Mouse (Mus musculus): ENCODE measurements around the gene Kcnrg.
"Not testable (repeated sequence)": the region's sequence is repeated elsewhere in the genome, so short reads cannot be mapped to it uniquely, and the experiment has no call there.

The Kcnrg gene

DNA sequence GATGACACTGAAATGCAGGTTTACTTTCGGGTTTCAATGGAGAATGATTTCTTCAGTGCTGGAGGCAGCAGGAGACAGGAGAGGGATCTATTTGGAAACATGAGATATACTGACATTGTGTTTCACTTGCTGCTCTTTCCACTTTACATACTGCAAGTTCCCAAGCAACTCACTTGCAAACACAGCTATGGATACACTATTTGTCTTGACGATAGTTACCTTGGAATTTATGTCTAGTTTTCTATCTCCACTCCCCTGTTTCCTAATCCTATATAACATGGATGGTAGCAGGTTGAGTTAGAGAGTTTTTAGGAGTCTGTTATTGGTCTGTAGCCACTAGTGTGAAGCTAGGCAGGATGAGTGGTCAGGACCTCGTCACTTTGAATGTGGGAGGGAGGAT, at the start of gene Kcnrg:
Gene Kcnrg (plus strand): TSS at position 301 of the 400 bp plus-strand sequence.
- no peak for DNase-seq (ENCODE audit: extremely low spot score)

GRCm38 (mm10) chr14:61558901-61559300, 48.4 kb upstream of the Kcnrg start:
- no peak for DNase-seq (ENCODE audit: extremely low spot score)

DNA sequence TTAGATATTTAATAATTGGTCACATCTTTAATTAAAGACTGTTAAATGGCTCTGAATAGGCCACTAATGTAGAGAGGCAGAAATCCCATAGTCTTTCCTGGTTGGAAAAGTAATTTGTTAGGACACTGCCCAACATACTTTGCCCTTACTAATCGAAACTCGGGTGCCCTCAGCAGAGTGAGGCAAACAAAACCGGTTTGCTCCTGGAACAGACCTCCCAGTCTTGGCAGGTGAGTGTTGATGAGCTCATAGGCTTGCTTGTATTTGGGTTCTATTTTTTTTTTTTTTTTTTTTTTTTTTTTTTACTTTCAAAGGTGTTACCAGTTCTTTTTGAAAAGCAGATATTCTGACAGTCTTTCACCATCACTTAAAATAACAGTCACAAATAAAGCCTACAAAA, 47.4 kb upstream of the Kcnrg start:
- no peak for DNase-seq (ENCODE audit: extremely low spot score)

GRCm38 (mm10) chr14:61566211-61566610, 41.0 kb upstream of the Kcnrg start:
- not testable (repeated sequence) for DNase-seq (ENCODE audit: extremely low spot score)

GRCm38 (mm10) chr14:61569344-61569743, 37.9 kb upstream of the Kcnrg start:
- DNase-seq (ENCODE audit: extremely low spot score), result no peak

DNA sequence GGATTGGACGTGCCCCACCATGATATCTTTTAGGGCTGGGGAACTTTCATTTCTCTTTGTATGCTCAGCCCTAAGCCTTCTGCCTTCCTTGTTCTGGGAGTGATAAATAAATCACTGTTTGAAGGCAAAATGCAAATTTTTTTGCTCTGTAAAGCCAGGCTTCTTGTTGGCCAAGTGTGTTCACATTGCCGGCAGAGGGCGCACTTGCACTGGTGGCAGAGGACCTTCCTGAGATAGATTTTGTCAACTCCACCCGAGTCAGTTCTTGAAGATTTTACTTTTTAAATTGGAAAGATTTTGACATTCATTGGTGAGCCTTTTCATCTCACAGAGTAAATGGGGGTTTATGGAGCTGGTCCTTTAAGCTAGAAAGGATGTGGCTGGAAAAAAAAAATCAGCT, 35.9 kb upstream of the Kcnrg start:
- peak; percentile 73 for DNase-seq (ENCODE audit: extremely low spot score)

- DNase-seq (ENCODE audit: extremely low spot score), result no peak
Measured at GRCm38 (mm10) chr14:61572131-61572530, 35.1 kb upstream of the Kcnrg start.

DNA sequence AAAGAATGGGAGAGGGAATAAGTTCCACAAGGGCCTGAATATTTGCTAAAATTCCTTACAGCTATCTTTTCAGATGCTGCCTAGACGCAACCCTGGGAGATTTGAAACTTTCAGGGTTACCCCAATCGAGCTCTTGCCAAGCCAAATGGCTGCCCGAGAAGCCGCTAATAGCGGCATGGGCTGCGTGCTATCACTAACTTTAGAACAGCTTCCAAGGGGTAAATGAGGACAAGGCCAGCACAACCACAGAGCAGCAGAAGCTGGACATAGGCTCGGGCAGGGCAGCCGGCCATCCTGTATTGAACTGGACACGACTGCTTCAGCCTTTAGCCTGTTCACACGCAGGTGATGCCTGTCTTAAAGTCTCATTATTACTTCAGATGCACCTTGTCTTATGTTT, 32.2 kb upstream of the Kcnrg start:
- DNase-seq (ENCODE audit: extremely low spot score), result no peak

DNA sequence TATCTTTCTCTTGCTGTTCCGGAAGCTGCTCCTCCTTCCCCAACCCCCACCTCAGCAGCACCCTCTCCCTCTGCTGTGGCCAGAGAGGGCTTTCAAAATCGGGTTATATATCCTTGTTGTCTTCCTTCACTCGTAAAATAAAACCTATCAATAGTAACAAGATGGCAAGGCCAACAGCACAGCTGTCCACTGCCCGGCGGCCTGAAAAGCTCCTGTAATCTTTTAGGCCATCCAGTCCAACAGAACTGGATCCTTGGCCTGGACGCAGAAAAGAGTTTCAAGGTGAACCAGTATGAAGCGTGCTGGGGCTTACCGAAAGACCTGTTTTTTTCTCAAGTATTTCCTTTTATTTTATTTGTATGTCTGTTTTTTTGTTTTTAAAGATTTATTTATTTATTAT, 31.3 kb upstream of the Kcnrg start:
- DNase-seq (ENCODE audit: extremely low spot score), result no peak

- no peak for DNase-seq (ENCODE audit: extremely low spot score)
Measured at GRCm38 (mm10) chr14:61589288-61590065, 17.8 kb upstream of the Kcnrg start.

DNA sequence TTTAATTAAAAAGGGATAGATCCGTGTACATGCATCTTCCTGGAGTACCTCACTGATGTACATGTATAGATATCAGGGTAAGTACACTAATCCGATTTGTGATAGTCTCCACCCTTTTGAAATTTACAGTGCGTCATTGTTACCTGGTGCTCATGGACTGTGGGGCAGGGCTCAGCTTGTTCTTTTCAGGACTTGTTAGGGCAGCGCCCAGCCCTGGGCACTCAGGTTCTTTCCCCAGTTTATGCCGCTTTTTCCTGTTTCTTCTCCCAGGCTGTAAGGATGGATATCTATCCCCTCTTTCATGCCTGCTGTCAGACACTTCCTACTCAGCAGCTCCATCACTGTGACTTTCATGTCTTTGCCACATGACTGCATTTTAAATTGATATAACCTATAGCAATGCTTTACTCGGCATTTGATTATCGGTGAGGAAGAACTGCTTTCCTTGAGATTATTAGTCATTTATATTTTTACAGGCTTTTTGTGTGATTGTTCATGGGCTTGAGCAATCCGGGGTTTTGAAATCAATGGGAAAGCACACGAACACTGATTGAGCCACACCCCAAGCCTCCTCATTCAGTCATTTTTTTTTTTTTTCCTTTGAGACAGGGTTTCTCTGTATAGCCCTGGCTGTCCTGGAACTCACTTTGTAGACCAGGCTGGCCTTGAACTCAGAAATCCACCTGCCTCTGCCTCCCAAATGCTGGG, 10.4 kb upstream of the Kcnrg start:
- DNase-seq (ENCODE audit: extremely low spot score), result no peak

- DNase-seq (ENCODE audit: extremely low spot score), result no peak
Measured at GRCm38 (mm10) chr14:61597968-61598367, 9.3 kb upstream of the Kcnrg start, which contains the start of gene Trim13. TSS of gene Trim13 (plus strand) at chr14:61598247.

- peak; percentile 90 for DNase-seq (ENCODE audit: extremely low spot score)
Measured at GRCm38 (mm10) chr14:61599057-61599806, 8.0 kb upstream of the Kcnrg start.

GRCm38 (mm10) chr14:61601348-61601747, 5.9 kb upstream of the Kcnrg start:
- DNase-seq (ENCODE audit: extremely low spot score), result no peak

DNA sequence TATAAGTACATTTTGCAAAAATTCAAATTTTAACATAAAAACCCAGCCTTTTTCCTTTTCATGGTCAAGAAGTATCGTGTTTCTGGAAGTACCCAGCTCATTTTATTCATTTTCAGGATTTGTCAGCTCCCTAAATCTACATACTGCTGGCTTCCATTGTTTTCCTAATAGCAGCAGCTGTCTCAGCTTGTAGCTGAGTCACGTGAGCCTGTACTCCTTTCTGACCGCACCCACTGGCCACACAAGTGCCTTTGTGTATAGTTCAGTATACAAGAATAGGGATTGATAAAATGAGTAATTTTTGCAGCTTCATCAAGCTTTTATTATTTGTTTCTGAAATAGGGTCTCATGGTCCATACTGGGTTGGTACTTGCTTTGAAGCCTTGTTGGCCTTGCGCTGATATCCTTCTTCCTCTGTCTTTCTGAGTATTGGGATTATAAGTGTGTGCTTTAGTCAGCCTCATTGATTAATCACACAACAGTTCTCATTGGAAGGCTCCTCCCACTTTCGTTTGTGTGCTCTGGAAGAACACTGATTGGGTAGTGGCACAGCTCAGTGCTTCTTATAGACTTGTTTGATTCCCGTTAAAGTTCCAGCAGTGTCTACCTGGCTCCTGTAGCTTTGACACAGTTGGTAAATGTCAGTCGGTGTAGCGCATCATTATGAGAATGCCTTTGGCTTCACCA, 4.0 kb upstream of the Kcnrg start:
- DNase-seq (ENCODE audit: extremely low spot score), result no peak

DNA sequence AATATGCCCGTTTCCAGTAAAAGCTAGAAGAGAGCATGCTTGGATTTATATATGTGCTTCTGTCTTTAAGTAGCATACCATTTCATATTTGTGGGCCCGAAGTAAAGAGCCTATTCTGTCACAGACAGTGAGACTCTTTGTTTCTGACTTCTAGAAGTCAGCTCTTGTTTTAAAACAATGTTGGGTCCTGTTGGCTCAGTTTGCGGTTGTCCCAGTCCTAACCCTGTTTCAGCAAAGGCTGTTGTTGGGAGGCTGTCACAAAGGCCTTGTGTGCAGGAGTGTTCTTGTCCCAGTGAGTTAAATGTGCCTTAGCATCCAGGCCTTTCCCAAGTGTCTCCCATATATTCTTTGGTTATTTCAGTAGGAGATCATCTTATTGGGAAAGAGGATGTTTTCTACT, 3.2 kb upstream of the Kcnrg start:
- no peak for DNase-seq (ENCODE audit: extremely low spot score)

GRCm38 (mm10) chr14:61606088-61606487, 1.2 kb upstream of the Kcnrg start:
- DNase-seq (ENCODE audit: extremely low spot score), result not testable (repeated sequence)

DNA sequence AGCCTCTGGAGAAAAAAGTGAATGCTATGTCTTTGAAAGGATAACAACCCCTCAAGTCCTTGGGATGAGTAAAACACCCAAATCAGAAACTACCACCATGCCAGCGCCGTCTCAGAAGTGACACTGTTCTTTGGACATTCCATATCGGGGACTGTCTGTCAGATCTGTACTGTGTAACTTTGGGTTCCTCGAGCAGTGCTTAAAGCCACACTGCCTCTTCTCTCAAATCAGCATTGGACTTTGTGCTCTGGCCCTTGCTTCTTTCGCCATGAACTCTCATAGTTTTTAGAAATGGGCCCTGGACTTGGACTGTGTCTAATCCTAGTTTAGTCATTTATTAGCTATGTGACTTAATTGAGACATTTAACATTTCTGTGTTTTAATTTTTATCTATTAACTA, 4.5 kb downstream of the Kcnrg start:
- DNase-seq (ENCODE audit: extremely low spot score), result no peak

GRCm38 (mm10) chr14:61613319-61613718, 6.1 kb downstream of the Kcnrg start:
- DNase-seq (ENCODE audit: extremely low spot score), result no peak

- no peak for DNase-seq (ENCODE audit: extremely low spot score)
Measured at GRCm38 (mm10) chr14:61620371-61620770, 13.1 kb downstream of the Kcnrg start.

- no peak for DNase-seq (ENCODE audit: extremely low spot score)
Measured at GRCm38 (mm10) chr14:61635969-61636368, 28.7 kb downstream of the Kcnrg start.

GRCm38 (mm10) chr14:61642668-61643067, 35.4 kb downstream of the Kcnrg start:
- DNase-seq (ENCODE audit: extremely low spot score), result no peak
